Mouse (Mus musculus): ENCODE data around the gene Efcab5. TPM values are rescaled to one million over a fixed set of nuclear protein-coding genes. Genes with fewer than 3 reads are reported as not detected.
A peak's percentile ranks its signal among the peaks of the same experiment; 100 is the strongest.
"Not testable (repeated sequence)": the region's sequence is repeated elsewhere in the genome, so short reads cannot be mapped to it uniquely, and the experiment has no call there.

The Efcab5 gene
- total RNA-seq, 2 experiments from 2014 or later, result 0.57 to 1.2 TPM

DNA sequence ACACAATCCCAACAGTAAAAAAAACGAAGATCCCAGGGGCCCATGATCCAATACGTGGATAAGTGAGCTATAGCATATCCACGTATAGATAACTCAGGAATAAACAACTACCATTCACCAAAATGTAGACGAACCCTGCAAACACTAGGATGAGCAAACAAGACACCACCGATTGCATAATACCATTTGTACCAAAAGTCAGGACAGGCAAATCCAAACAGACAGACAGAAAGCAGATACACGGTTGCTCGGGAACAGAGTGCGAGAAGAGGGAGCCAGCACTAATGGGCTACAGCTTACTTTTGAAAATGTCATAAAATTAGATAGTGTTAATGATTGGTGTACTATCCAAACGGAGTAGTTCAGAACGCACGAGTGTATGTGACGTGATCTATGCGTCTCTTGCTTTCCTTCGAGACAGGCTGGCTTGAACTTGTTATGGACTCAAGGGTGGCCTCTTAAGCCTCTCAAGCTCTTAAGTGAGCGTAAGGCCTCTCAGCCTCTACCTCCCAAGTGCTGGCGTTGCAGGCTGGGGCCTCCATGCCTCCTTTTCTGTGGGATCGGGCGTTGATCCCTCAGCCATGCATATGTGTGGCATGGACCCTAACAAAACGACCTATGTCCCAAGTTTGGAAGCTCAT is 90.3 kb downstream of the Efcab5 start:
- DNase-seq (ENCODE audit: low spot score in 2 of 2), result no peak

DNA sequence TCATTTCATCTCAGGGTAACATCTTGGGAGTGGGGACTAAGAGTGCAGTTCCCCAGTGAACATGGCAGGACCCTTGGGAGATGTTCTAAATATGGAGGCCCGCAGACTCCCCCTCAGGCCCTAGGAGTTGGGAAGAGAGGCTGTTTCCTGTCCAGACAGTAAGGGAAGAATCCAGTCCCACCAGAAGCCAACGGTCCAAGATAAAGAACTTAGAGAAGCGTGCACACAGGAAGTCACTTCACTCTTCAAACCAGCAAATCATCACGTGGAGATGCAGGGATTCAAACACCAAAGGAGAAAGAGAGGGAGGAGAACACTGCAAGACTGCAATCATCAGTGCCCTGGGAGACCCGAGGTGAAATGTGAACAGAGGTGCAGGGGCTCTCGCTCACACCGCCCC is 91.8 kb downstream of the Efcab5 start:
- DNase-seq (ENCODE audit: low spot score in 2 of 2), result no peak

DNA sequence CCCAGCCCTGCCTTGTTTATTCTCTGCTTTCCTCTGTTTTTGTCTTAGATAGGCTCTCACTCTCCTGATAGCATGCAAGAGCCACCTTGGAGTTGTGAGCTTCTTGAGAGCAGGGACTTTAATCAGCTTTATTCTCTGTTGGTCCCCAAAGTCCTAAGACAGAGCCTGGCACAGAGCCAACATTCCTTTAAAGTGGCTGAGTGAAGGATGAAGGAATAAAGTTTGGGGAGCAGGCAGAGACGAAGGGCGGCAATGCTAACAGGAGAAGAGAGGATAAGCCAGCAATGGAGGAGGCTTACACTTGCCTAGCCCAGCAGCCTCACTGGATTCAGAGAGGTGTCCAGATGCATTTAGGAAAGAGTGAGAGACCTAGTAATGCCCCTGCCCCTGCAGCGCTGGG is 92.2 kb downstream of the Efcab5 start:
- DNase-seq (ENCODE audit: low spot score in 2 of 2), result no peak

DNA sequence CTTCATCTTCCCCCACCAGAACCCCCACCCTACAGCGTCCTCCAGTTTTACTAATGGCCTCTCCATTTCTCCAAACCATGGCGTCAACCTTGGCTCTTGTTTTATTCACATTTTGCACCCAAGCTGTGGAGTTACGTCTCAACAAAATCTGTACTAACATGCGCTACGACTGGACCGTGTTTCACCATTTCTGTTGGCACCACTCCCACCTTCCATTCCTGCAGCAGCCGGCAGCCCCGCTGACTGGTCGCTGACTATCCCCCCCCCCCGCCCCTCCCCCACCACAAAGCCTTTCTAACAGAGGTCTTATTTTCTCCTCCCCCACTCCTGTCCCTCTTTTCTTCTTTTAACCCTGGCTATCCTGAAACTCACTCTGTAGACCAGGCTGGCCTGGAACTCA is 93.6 kb downstream of the Efcab5 start:
- no peak for DNase-seq (ENCODE audit: low spot score in 2 of 2)

DNA sequence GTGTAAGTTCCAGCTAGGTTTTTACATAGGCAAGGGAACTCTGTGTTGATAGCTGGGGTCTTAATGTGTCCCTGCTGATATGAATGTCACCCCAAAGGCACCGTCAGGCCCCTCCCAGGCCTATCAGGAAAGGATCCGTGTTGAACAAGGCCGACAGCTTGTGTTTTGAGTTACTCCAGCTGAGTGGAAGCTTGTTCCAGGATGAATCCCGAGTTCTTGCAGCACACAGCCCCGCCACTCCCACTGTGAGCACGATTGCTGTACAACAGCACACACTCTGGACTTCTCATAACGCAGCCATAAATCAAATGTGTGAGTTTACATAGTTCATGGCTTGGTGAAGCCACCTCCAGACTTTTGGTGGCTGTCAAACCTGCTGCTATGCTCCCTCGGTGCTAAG is 94.6 kb downstream of the Efcab5 start:
- no peak for DNase-seq (ENCODE audit: low spot score in 2 of 2)

DNA sequence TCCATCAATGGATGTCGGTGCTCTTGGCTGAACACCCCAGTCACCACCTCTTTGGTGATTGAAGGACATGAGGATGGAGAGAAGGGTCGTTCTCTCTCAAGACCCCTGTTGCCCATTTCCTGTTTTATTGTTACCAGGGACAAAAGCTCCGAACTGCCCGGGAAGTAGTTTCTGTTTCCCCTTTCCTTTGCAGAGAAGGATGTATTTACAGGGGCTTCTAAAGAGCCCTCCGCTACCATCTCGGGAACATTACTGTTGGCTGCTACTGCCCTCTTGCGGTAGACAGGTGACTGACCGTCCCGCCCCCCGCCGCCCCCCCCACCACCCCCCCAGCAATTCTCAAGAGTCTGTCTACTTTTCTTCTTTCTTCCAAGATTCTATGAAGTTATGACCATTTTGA is 95.6 kb downstream of the Efcab5 start:
- DNase-seq (ENCODE audit: low spot score in 2 of 2), result peak in 1 of 2 experiments; percentile 41

DNA sequence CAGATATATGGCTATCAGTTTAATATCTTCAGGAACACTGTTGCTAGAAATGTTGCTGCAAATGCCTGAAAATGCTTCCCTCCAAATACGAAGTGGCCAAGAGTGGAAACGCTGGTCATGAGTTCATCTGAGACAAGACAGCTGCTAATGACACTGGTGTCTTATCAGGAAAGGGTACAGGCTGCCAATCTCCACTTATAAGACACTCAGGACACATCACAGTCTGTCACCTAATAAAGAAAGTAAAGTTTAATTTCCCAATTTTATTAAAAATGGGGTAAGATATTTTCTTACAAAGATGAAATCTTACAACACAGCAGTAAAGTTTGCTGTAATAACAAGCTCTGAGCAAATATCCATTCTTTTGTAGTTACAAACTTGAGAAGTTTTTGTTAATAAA is 99.6 kb downstream of the Efcab5 start:
- no peak for DNase-seq (ENCODE audit: low spot score in 2 of 2)

DNA sequence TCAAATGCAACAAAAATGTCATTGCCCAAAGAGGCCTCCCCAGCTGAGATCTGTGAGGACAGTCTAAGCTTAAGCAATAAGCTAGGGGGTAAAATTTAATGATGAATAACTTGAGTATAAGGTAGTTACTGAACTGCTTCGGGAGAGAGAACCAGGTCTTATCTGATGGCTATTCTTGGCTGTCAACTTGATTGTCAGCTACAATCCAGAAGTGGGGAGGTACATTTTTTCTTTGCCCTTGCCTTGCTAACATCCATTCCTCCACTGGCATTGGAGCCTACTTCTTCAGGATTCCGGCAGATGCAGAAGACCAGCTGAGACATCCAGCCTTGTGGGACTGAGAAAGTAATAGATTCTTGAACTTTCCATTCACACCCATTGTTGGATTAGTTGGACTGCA is 101.8 kb downstream of the Efcab5 start:
- DNase-seq (ENCODE audit: low spot score in 2 of 2), result no peak

DNA sequence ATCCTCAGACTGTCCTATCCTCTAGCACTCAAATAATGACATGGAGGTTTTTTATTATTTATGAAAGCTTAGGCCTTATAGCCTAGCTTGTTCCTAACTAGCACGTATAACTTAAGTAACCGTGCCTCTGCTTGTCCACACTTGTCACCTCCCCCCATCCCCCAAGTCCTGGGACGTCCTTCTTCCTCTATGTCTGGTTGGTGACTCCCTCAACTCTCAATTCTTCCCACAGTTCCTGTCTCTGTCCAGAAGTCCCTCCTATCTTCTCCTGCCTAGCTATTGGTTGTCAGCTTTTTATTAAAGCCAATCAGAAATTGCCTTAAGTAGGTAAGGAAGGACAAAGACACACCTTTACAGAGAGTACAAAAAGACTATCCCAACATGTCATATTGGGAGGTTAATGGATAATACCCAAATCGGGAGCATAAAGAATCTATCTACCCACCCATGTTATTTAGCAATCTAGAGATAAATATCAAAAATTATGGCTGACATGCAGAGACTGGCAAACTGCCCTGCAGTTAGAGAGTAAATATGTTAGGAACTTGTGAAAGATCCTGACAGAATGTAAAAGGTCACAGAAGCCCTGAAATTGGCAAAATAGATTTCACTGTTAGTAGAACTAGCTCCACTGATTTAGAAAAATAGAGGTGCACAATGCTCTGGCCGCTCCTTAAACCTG is 104.6 kb downstream of the Efcab5 start:
- no peak for DNase-seq (ENCODE audit: low spot score in 2 of 2)

DNA sequence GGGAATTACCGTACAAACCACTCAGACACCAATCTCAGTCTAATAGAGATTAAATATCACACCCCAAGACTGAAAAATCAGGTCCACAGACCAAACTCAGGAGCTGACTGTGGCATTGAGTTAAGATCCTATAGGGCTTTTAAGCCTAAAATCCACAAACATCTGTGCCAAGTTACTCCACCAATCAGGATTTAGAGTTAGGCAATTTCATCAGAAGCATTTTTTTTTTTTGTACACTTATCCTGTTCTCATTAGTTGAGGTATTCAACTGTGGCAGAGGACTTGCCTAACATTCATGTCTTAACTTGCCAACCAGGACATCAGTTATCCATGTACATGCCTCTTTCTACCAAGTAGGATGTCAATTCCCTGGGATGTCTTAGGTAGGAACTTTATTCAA is 109.4 kb downstream of the Efcab5 start:
- DNase-seq (ENCODE audit: low spot score in 2 of 2), result no peak

DNA sequence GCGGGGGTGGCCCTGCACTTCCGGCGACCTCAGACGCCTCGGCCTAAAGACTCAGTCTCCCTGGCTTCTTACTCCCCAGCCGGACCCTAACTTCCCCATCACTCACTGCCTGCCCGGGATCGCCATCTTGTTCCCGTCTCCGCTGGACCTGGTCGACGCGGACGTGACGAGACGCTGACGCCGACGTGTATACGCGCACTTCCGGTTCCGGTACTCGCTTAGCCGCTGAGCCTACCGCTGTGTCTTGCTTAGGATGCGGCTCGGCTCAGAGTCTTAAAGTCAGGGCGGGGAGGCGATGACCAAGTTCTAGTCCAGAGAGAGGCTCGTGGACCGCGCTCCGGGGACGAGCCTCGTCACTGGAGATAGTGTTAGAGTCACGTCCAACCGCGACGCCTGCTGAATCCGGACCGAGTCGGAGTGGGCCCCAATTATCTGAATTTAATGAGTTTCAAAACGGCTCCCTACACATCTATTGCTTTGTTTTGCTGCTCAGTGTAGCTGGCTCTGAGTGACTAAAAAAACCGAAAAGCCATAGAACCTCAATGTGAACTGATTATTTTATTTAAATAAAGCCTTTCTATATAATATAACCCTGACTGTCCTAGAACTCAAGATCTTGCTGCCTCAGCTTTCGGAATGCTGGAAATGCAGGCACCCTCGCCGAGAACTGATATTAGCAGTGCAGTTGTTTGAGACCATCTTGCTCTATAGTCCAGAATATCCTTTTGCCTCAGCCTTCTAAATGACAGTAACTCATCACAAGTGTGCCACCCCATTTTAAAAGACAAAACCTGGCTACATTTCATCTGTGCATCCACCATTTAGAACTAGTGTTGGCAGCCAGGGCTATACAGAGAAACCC is 110.3 kb downstream of the Efcab5 start, which contains the start of gene Nsrp1:
Nsrp1 (minus strand) TSS at position 163 of the 862 bp plus-strand sequence.
- DNase-seq (ENCODE audit: low spot score in 2 of 2), result peak; percentile 83 to 90

DNA sequence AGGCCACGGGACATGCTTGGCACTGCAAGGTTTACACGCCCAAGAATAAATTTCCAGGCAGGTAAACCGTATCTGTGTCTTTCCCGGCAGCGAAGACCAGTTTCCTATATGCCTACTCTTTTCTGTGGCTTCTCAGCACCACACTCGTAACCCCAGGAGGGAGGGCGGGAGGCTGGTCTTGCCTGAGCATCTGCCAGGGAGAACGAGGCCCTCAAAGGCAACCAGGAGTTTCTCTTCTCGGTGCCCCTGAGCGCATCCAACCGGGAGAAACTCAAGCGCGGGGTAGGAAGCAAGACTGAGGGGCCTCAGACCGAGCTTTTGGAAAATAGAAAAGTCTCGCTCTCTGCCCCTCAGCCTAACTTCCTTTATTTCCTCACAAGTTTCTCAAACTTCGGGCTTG is 111.0 kb downstream of the Efcab5 start:
- peak in 1 of 2 experiments; percentile 15 for DNase-seq (ENCODE audit: low spot score in 2 of 2)

DNA sequence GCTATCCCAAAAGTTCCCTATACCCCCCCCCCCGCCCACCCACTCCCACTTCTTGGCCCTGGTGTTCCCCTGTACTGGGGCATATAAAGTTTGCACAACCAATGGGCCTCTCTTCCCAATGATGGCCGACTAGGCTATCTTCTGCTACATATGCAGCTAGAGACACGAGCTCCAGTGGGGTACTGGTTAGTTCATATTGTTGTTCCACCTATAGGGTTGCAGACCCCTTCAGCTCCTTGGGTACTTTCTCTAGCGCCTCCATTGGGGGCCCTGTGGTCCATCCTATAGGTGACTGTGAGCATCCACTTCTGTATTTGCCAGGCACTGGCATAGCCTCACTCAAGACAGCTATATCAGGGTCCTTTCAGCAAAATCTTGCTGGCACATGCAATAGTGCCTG is 111.4 kb downstream of the Efcab5 start:
- DNase-seq (ENCODE audit: low spot score in 2 of 2), result not testable (repeated sequence)

DNA sequence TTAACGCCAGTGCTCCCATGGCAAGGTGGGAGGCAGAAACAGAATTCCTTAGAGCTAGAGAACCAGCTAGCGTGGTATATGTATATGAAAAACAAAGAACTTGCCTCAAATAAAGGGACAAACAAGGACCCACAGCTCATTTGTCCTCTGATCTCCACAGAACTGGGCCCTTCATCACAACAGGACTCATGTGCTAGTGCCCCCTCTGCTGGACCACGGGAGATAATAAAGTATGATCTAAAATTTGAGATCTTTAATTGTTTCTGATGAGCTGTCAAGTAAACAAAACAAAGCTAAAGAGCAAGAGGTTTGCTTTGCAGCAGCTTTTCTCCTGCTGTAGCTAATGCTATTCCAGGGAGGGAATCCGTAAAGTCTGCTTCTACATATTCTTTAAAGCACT is 118.0 kb downstream of the Efcab5 start:
- DNase-seq (ENCODE audit: low spot score in 2 of 2), result no peak

DNA sequence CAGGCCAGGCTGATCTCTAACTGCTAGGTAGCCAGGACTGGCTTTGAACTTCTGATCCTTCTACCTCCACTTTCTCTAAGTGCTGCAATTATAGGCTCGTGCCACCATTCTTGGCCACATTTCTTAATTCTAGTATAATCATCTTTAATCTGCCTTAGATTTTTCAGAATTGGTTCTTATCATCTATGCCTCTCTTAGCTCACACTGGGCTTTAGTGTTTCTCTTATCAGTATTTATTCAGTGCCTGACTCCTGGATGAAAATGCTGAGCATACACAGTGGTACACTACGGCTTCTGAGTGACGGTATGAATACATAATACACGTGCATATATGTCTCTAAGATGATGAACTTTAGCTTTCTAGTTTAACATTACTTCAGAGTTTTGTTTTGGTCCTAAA is 119.9 kb downstream of the Efcab5 start:
- no peak for DNase-seq (ENCODE audit: low spot score in 2 of 2)

DNA sequence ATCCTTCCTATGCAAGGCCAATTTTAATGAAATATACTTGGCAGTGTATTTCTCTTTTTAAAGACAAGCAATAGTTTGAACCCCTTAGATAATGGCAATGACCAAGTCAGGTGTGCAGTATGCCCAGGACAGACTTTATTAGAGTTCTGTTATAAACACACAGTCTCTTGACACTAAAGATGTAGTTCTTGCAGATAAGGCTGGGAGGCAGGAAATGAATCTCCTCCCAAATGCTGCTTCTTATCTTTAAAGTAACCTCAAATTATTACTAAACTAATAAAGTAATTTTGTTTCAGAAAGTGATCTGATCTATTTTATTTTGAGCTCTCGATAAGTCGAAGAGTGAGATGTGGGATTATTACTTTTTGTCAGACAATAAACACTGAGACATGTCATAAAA is 125.4 kb downstream of the Efcab5 start:
- no peak for DNase-seq (ENCODE audit: low spot score in 2 of 2)

DNA sequence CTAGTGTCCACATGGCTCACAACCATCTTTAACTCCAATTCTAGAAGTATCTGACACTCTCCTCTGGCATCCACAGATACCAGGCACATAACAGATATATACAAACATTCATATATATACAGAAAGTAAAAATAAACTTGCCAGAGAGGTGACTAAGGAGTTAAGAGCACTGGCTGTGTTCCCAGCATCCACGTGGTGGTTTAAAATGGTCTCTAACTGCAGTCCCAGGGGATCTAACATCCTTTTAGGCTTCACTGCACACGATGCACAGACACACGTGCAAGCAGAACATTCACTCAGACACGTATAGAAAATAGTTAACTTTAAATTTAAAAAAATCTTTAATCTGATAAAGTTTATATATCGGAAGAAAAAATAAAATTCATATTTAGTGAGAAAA is 126.8 kb downstream of the Efcab5 start:
- no peak for DNase-seq (ENCODE audit: low spot score in 2 of 2)

DNA sequence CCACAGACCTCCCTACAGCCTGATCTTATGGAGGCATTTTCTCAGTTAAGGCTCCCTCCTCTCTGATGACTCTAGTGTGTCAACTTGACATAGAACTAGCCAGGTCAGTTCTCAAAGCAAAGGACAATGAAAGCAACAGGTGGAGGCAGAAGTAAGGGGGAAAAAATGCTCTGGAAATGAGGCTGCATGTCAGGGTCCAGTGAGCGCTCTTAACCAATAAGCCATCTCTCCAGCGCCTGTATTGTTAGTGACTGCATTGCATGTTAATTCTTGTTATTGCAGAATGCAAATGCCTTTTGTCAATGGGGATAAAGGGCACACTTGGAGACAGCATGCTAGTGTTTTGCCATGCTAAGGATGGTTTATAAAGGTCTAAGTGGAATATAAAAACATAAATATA is 146.0 kb downstream of the Efcab5 start:
- no peak for DNase-seq (ENCODE audit: low spot score in 2 of 2)

DNA sequence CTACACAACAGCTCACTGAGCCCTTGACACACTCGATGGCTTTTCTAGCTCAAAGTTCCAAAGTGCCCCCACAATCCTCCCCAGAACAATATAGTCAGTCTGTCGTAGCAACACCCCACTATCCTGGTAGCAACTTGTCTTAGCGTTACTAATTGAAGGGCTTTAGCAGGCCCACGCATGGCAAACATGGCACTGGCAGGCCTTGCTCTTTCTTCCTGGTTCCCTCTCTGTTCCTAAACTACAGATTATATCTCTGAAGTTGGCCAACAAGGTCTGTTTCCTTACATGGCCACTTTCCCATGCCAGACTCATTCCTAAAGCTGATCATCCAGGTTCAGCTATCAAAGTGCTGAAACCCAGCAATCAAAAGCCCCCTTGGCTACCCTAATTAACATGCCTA is 146.9 kb downstream of the Efcab5 start:
- no peak for DNase-seq (ENCODE audit: low spot score in 2 of 2)
